Mouse (Mus musculus) skeletal muscle tissue, adult 2 months (tissue): ENCODE measurements around the gene Xpo5.

ENCODE experiments used
- DNase-seq: peaks from one replicate; pipeline ENCODE4 v3.0.0-alpha.2; 2012; ENCODE audit warnings: low read depth, low spot score

Gene Xpo5

GRCm38 (mm10) chr17:46258279-46259053 is 55.9 kb downstream of the Xpo5 start:
- DNase-seq, result no peak

GRCm38 (mm10) chr17:46259675-46260074 is 57.1 kb downstream of the Xpo5 start:
- no peak for DNase-seq

- no peak for DNase-seq
Observed at GRCm38 (mm10) chr17:46262201-46262694, 59.7 kb downstream of the Xpo5 start.

- DNase-seq, result no peak
Observed at GRCm38 (mm10) chr17:46265502-46265901, 62.9 kb downstream of the Xpo5 start.

GRCm38 (mm10) chr17:46265918-46266618 is 63.5 kb downstream of the Xpo5 start:
- DNase-seq, result peak; percentile 78

GRCm38 (mm10) chr17:46266986-46267385 is 64.4 kb downstream of the Xpo5 start:
- DNase-seq, result no peak

GRCm38 (mm10) chr17:46267511-46267910 is 64.9 kb downstream of the Xpo5 start:
- no peak for DNase-seq

- no peak for DNase-seq
Observed at GRCm38 (mm10) chr17:46268026-46268720, 65.6 kb downstream of the Xpo5 start.

- peak; percentile 41 for DNase-seq
Observed at GRCm38 (mm10) chr17:46269771-46270534, 67.4 kb downstream of the Xpo5 start.

- DNase-seq, result no peak
Observed at GRCm38 (mm10) chr17:46272058-46272457, 69.5 kb downstream of the Xpo5 start.

- DNase-seq, result no peak
Observed at GRCm38 (mm10) chr17:46272675-46273074, 70.1 kb downstream of the Xpo5 start.

GRCm38 (mm10) chr17:46273803-46274236 is 71.2 kb downstream of the Xpo5 start:
- peak; percentile 42 for DNase-seq

GRCm38 (mm10) chr17:46274465-46274864 is 71.9 kb downstream of the Xpo5 start:
- DNase-seq, result no peak

- no peak for DNase-seq
Observed at GRCm38 (mm10) chr17:46275034-46275433, 72.5 kb downstream of the Xpo5 start.

GRCm38 (mm10) chr17:46275506-46275905 is 72.9 kb downstream of the Xpo5 start:
- no peak for DNase-seq

GRCm38 (mm10) chr17:46277586-46277985 is 75.0 kb downstream of the Xpo5 start:
- DNase-seq, result peak; percentile 53

GRCm38 (mm10) chr17:46278011-46278765 is 75.6 kb downstream of the Xpo5 start:
- no peak for DNase-seq

- peak; percentile 67 for DNase-seq
Observed at GRCm38 (mm10) chr17:46282483-46283123, 80.0 kb downstream of the Xpo5 start, which contains the start of gene Tjap1. Tjap1 (minus strand) TSS chr17:46283026.

GRCm38 (mm10) chr17:46283140-46283539 is 80.6 kb downstream of the Xpo5 start:
- no peak for DNase-seq

- DNase-seq, result no peak
Observed at GRCm38 (mm10) chr17:46283911-46284310, 81.3 kb downstream of the Xpo5 start.
